Mouse (Mus musculus): ENCODE measurements at regions not wholly inside any gene's neighbourhood (a gene's known extent, or its start where the extent isn't known, plus 50 kb on each side); places are given as distances from the start of the nearest gene placed in this dataset.

GRCm38 (mm10) chr3:39528087-39528486 lies 641.3 kb downstream of the Fat4 start:
- TF ChIP-seq POLR2A (IDR thresholded peaks at IDR 0.05; ENCODE audit: borderline replicate concordance, low read depth, low read length) (no peak), CTCF (IDR thresholded peaks at IDR 0.05; ENCODE audit: low read depth, low read length) (no peak)
